Mouse (Mus musculus): ENCODE data around the gene Gxylt2. TPM values are rescaled to one million over a fixed set of nuclear protein-coding genes. Genes with fewer than 3 reads are reported as not detected.

Gxylt2 gene
- polyA plus RNA-seq, 1 experiment from 2014 or later: 0.89 TPM

GRCm38 (mm10) chr6:100829770-100830169, 125.2 kb downstream of the Gxylt2 start:
- no peak overlapping the region for H3K9ac ChIP-seq (ENCODE audit: low read length)
- H3K27ac ChIP-seq (replicated peaks): no peak overlapping the region
- no peaks in the 10 kb centered on the region for H3K4me1 ChIP-seq (replicated peaks; ENCODE audit: control insufficient read depth, insufficient read depth)
- no peaks in the 10 kb centered on the region for H3K27me3 ChIP-seq (ENCODE audit: control insufficient read depth, insufficient read depth, low read length)
- ATAC-seq (ENCODE audit: low FRiP score, low TSS enrichment) (no peak), DNase-seq (ENCODE audit: low spot score) (no peak)
- no peak for TF ChIP-seq CTCF (IDR thresholded peaks at IDR 0.05; ENCODE audit: low read depth)
- TF ChIP-seq EP300 (optimal IDR thresholded peaks at IDR 0.05): no peak
- no peaks in the 10 kb centered on the region for H3K9me3 ChIP-seq (ENCODE audit: control insufficient read depth, low read length)
- 76% methylated on average over 5 of the region's 5 CpGs for WGBS
- no peak overlapping the region for H3K4me3 ChIP-seq (ENCODE audit: low read depth, low read length)
- H3K36me3 ChIP-seq (ENCODE audit: control insufficient read depth, insufficient read depth, low read length): no peaks in the 10 kb centered on the region
- H3K4me2 ChIP-seq (replicated peaks; ENCODE audit: low read depth): no peak overlapping the region

GRCm38 (mm10) chr6:100831188-100831587, 126.7 kb downstream of the Gxylt2 start:
- H3K27ac ChIP-seq (replicated peaks): no peak overlapping the region
- no peaks in the 10 kb centered on the region for H3K4me1 ChIP-seq (replicated peaks; ENCODE audit: control insufficient read depth, insufficient read depth)
- no peaks in the 10 kb centered on the region for H3K9me3 ChIP-seq (ENCODE audit: control insufficient read depth, low read length)
- ATAC-seq (ENCODE audit: low FRiP score, low TSS enrichment): no peak
- H3K9ac ChIP-seq (ENCODE audit: low read length): no peak overlapping the region
- no peaks in the 10 kb centered on the region for H3K27me3 ChIP-seq (ENCODE audit: control insufficient read depth, insufficient read depth, low read length)
- DNase-seq (ENCODE audit: low spot score): no peak
- peaks cover 3% of the 10 kb centered on the region; the same call in 1 of the 2 replicates for H3K36me3 ChIP-seq (ENCODE audit: control insufficient read depth, insufficient read depth, low read length)
- no peak overlapping the region for H3K4me2 ChIP-seq (replicated peaks; ENCODE audit: low read depth)
- H3K4me3 ChIP-seq (ENCODE audit: low read depth, low read length): no peak overlapping the region
- TF ChIP-seq CTCF (IDR thresholded peaks at IDR 0.05; ENCODE audit: low read depth) (no peak), EP300 (optimal IDR thresholded peaks at IDR 0.05) (no peak)
- 81% methylated on average over 3 of the region's 3 CpGs for WGBS

- Histone ChIP-seq H3K9me3 (ENCODE audit: control insufficient read depth, low read length) (no peaks in the 10 kb centered on the region), H3K9ac (ENCODE audit: low read length) (no peak overlapping the region), H3K27ac (replicated peaks) (no peak overlapping the region), H3K4me3 (ENCODE audit: low read depth, low read length) (no peak overlapping the region), H3K27me3 (ENCODE audit: control insufficient read depth, insufficient read depth, low read length) (no peaks in the 10 kb centered on the region), H3K4me1 (replicated peaks; ENCODE audit: control insufficient read depth, insufficient read depth) (no peaks in the 10 kb centered on the region), H3K36me3 (ENCODE audit: control insufficient read depth, insufficient read depth, low read length) (peaks cover 9% of the 10 kb centered on the region; the same call in 1 of the 2 replicates), H3K4me2 (replicated peaks; ENCODE audit: low read depth) (no peak overlapping the region)
- TF ChIP-seq EP300 (optimal IDR thresholded peaks at IDR 0.05) (no peak), CTCF (IDR thresholded peaks at IDR 0.05; ENCODE audit: low read depth) (no peak)
- DNase-seq (ENCODE audit: low spot score) (no peak), ATAC-seq (ENCODE audit: low FRiP score, low TSS enrichment) (no peak)
- WGBS: 75% methylated on average over 6 of the region's 6 CpGs
These were observed 127.2 kb downstream of the Gxylt2 start for GRCm38 (mm10) chr6:100831751-100832150.

GRCm38 (mm10) chr6:100833355-100833754, 128.8 kb downstream of the Gxylt2 start, which contains the start of gene Ppp4r2:
Ppp4r2 (plus strand) TSS chr6:100833622.
- H3K27me3 ChIP-seq (ENCODE audit: control insufficient read depth, insufficient read depth, low read length): no peaks in the 10 kb centered on the region
- no peak for TF ChIP-seq EP300 (optimal IDR thresholded peaks at IDR 0.05)
- TF ChIP-seq CTCF (IDR thresholded peaks at IDR 0.05; ENCODE audit: low read depth): no peak
- WGBS: 2% methylated on average over 23 of the region's 50 CpGs
- H3K9me3 ChIP-seq (ENCODE audit: control insufficient read depth, low read length): no peaks in the 10 kb centered on the region
- H3K4me1 ChIP-seq (replicated peaks; ENCODE audit: control insufficient read depth, insufficient read depth): no peaks in the 10 kb centered on the region
- H3K4me2 ChIP-seq (replicated peaks; ENCODE audit: low read depth): peak within 1 kb of the TSS; percentile 45
- DNase-seq (ENCODE audit: low spot score) (peak; percentile 92), ATAC-seq (ENCODE audit: low FRiP score, low TSS enrichment) (peak; percentile 96)
- peaks cover 10% of the 10 kb centered on the region; the same call in 1 of the 2 replicates for H3K36me3 ChIP-seq (ENCODE audit: control insufficient read depth, insufficient read depth, low read length)
- H3K4me3 ChIP-seq (ENCODE audit: low read depth, low read length): peak within 1 kb of the TSS; percentile 58
- peak within 1 kb of the TSS; percentile 80 for H3K9ac ChIP-seq (ENCODE audit: low read length)
- H3K27ac ChIP-seq (replicated peaks): peak within 1 kb of the TSS; percentile 89

GRCm38 (mm10) chr6:100833811-100834481, 129.4 kb downstream of the Gxylt2 start:
- H3K9me3 ChIP-seq (ENCODE audit: control insufficient read depth, low read length): no peaks in the 10 kb centered on the region
- peak overlapping the region; percentile 89 for H3K27ac ChIP-seq (replicated peaks)
- peak overlapping the region; percentile 80 for H3K9ac ChIP-seq (ENCODE audit: low read length)
- ATAC-seq (ENCODE audit: low FRiP score, low TSS enrichment) (peak; percentile 83), DNase-seq (ENCODE audit: low spot score) (peak; percentile 73)
- H3K4me2 ChIP-seq (replicated peaks; ENCODE audit: low read depth): peak overlapping the region; percentile 45
- TF ChIP-seq CTCF (IDR thresholded peaks at IDR 0.05; ENCODE audit: low read depth) (peak; percentile 65), EP300 (optimal IDR thresholded peaks at IDR 0.05) (no peak)
- H3K4me3 ChIP-seq (ENCODE audit: low read depth, low read length): peak overlapping the region; percentile 58
- H3K4me1 ChIP-seq (replicated peaks; ENCODE audit: control insufficient read depth, insufficient read depth): no peaks in the 10 kb centered on the region
- under 1% methylated on average over 32 of the region's 72 CpGs for WGBS
- peaks cover 10% of the 10 kb centered on the region; the same call in 1 of the 2 replicates for H3K36me3 ChIP-seq (ENCODE audit: control insufficient read depth, insufficient read depth, low read length)
- H3K27me3 ChIP-seq (ENCODE audit: control insufficient read depth, insufficient read depth, low read length): no peaks in the 10 kb centered on the region

- Histone ChIP-seq H3K4me1 (replicated peaks; ENCODE audit: control insufficient read depth, insufficient read depth) (no peaks in the 10 kb centered on the region), H3K9ac (ENCODE audit: low read length) (peak overlapping the region; percentile 80), H3K27me3 (ENCODE audit: control insufficient read depth, insufficient read depth, low read length) (no peaks in the 10 kb centered on the region), H3K4me3 (ENCODE audit: low read depth, low read length) (peak overlapping the region; percentile 58), H3K36me3 (ENCODE audit: control insufficient read depth, insufficient read depth, low read length) (peaks cover 10% of the 10 kb centered on the region; the same call in 1 of the 2 replicates), H3K27ac (replicated peaks) (no peak overlapping the region), H3K9me3 (ENCODE audit: control insufficient read depth, low read length) (no peaks in the 10 kb centered on the region), H3K4me2 (replicated peaks; ENCODE audit: low read depth) (peak overlapping the region; percentile 45)
- no peak for DNase-seq (ENCODE audit: low spot score)
- WGBS: 26% methylated on average over 9 of the region's 9 CpGs
- ATAC-seq (ENCODE audit: low FRiP score, low TSS enrichment): no peak
- TF ChIP-seq CTCF (IDR thresholded peaks at IDR 0.05; ENCODE audit: low read depth) (no peak), EP300 (optimal IDR thresholded peaks at IDR 0.05) (no peak)
These were observed 130.1 kb downstream of the Gxylt2 start for GRCm38 (mm10) chr6:100834489-100835160.

Data from stomach, postnatal 0 days (tissue).